Mouse (Mus musculus) neural tube, embryonic 14.5 days (tissue): Measurements from ENCODE around the gene Celf2. TPM values are rescaled to one million over a fixed set of nuclear protein-coding genes. Genes with fewer than 3 reads are reported as not detected.

Experiments
- ATAC-seq: fragments of 200-750 bp; cut with Nextera tagmentation; 2 replicates; pipeline ENCODE4 v1.8.0; 2017; ENCODE audit warnings: low read depth, mild to moderate bottlenecking, moderate TSS enrichment, moderate library complexity
- H3K27ac ChIP-seq: fragments of 300-500 bp; sonication (generic); 2 replicates; pipeline ENCODE4 v1.5.1; 2014; ENCODE audit warnings: low read depth, mild to moderate bottlenecking, control low read depth, low read length, moderate library complexity, mixed read lengths
- H3K27me3 ChIP-seq: fragments of 300-500 bp; sonication (generic); 2 replicates; pipeline ENCODE4 v1.6.1; 2014; ENCODE audit warnings: low read length; ENCODE audit not compliant: control insufficient read depth, insufficient read depth
- H3K36me3 ChIP-seq: fragments of 300-500 bp; sonication (generic); 2 replicates; pipeline ENCODE4 v1.6.1; 2014; ENCODE audit warnings: low read length, mixed read lengths; ENCODE audit not compliant: control insufficient read depth, insufficient read depth
- H3K4me1 ChIP-seq: fragments of 300-500 bp; sonication (generic); 2 replicates; pipeline ENCODE4 v1.6.1; 2014; ENCODE audit warnings: low read length; ENCODE audit not compliant: control insufficient read depth, insufficient read depth
- H3K4me2 ChIP-seq: fragments of 300-500 bp; sonication (generic); 2 replicates; pipeline ENCODE4 v1.6.1; 2014; ENCODE audit warnings: mild to moderate bottlenecking, low read depth, low read length, control low read depth
- H3K4me3 ChIP-seq: fragments of 300-500 bp; sonication (generic); 2 replicates; pipeline ENCODE4 v1.5.1; 2014; ENCODE audit warnings: low read depth, low read length, control low read depth, mixed read lengths
- H3K9ac ChIP-seq: fragments of 300-500 bp; sonication (generic); replicated peaks from 2 replicates; pipeline ENCODE4 v1.6.1; 2014; ENCODE audit warnings: low read depth, mild to moderate bottlenecking, control low read depth, low read length, mixed read lengths
- H3K9me3 ChIP-seq: fragments of 300-500 bp; sonication (generic); 2 replicates; pipeline ENCODE4 v1.6.1; 2016; ENCODE audit warnings: low read length; ENCODE audit not compliant: control insufficient read depth
- WGBS: fragments of 180-500 bp; shearing (Covaris S2); extraction: QIAGEN DNeasy Blood & Tissue Kit; methylation state at CpG from one replicate; pipeline ENCODE4 v1.1.7; 2014; 5-methylcytosine and 5-hydroxymethylcytosine counted together
- polyA plus RNA-seq: library from polyadenylated mRNA; unstranded; fragments of >200 nt; fragmentation: Nextera tagmentation; extraction: Ambion mirVana; gene quantifications from 2 replicates; pipeline ENCODE4 v1.2.1, GENCODE M21; 2014

The Celf2 gene
- polyA plus RNA-seq, 1 experiment from 2014 or later = 161 TPM

DNA sequence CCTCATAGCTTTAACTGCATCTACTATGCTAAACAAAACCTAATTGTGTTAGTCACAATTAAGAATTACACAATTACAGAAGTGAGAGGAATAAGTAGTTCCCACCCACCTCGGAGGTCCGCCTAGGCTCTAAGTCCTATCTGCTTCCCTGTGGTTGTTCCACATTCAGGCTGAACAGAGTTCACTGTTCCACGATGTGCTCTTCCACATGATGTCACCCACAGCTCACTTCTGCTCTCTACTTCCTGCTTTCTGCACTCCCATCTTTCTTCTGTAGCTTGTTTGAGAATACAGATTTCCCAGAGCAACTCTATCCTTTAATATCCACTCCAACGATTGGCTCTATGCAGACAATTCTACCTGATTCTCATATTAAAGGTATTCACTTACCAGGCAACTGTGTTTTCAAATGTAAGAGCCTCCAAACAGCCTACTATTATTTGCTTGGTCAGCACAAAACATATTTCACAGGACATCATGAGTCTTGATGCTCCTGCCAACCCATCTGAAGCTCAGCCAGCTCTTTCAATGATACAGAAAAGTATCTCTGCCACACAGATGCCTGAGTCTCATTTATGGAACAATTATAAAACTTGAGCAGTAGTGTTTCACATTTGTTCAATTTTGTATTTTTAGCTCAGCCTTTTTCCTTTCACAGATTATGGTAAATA lies 769.2 kb downstream of the Celf2 start:
- no peak overlapping the region for H3K9ac ChIP-seq
- no peak for ATAC-seq
- no peaks in the 10 kb centered on the region for H3K27me3 ChIP-seq
- no peaks in the 10 kb centered on the region for H3K4me1 ChIP-seq
- no peaks in the 10 kb centered on the region for H3K36me3 ChIP-seq
- 73% methylated on average over 4 of the region's 4 CpGs for WGBS
- H3K4me3 ChIP-seq = no peak overlapping the region
- H3K4me2 ChIP-seq = no peak overlapping the region
- H3K9me3 ChIP-seq = no peaks in the 10 kb centered on the region
- no peak overlapping the region for H3K27ac ChIP-seq

DNA sequence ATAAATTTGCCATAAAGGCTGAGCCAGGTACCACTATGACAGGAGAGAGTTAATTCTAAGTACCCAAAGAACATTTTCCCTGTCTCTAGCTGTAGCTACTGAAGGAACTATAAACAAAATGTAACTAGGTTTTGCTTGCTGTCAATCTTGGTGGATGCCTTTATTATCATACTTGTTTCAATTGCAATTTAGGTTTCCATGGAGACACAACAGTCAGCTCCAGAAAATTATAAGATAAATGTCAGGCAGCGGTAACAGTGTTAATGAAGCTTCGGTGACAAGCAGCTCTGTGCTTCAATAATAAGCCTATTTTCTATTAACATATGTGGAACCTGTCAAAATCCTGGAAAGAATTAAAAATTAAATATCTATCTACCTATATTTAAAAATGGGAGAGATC lies 777.3 kb downstream of the Celf2 start:
- Histone ChIP-seq H3K9me3 (no peaks in the 10 kb centered on the region), H3K36me3 (no peaks in the 10 kb centered on the region), H3K4me3 (no peak overlapping the region), H3K27me3 (no peaks in the 10 kb centered on the region), H3K4me2 (no peak overlapping the region), H3K4me1 (peaks cover 3% of the 10 kb centered on the region; the same call in 1 of the 2 replicates), H3K9ac (no peak overlapping the region), H3K27ac (no peak overlapping the region)
- ATAC-seq = no peak
- 48% methylated on average over 2 of the region's 2 CpGs for WGBS

DNA sequence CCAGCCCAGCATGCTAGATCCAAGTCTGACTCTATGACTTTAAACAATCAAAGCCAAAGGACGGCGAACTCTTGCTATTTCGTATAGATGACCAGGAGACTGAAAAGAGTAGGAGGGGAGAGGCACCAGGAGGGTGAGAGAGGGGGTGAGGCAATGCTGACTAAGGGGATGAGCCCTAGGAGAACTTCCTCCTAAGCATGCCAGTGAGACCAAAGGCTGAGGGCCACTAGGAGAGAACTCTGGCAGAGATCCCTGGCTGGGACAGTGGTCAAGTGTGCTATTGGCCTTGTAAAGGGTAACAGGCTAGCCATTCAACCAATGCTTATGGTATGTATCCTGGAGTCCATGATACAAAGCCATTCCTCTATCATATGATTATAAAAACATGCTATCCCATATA lies 778.5 kb downstream of the Celf2 start:
- no peaks in the 10 kb centered on the region for H3K36me3 ChIP-seq
- H3K27ac ChIP-seq = no peak overlapping the region
- 69% methylated on average over 3 of the region's 3 CpGs for WGBS
- no peaks in the 10 kb centered on the region for H3K9me3 ChIP-seq
- no peaks in the 10 kb centered on the region for H3K27me3 ChIP-seq
- peaks cover 3% of the 10 kb centered on the region; the same call in 1 of the 2 replicates for H3K4me1 ChIP-seq
- H3K4me3 ChIP-seq = no peak overlapping the region
- no peak overlapping the region for H3K9ac ChIP-seq
- H3K4me2 ChIP-seq = no peak overlapping the region
- no peak for ATAC-seq

DNA sequence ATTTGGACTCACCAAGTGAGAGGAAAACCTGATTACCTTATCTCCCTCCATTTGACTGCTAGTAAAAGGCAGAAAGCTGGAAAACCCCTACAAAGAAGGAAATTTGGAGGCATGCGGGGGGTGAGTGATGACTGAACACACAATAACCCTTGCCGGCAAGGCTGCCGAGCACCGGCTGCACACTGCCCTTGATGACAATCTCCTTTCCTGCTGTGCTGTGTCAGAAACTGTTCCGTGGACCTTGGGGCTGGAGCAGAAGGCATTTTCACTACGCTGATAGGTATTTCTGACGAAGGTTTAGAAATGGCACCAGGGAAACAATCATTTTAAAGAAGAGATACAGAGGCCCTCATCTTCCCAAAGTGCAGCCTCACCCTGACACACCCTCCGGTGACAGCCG lies 779.4 kb downstream of the Celf2 start:
- Histone ChIP-seq H3K36me3 (no peaks in the 10 kb centered on the region), H3K4me3 (no peak overlapping the region), H3K4me1 (peaks cover 3% of the 10 kb centered on the region; the same call in 1 of the 2 replicates), H3K9ac (no peak overlapping the region), H3K4me2 (no peak overlapping the region), H3K27ac (no peak overlapping the region; the same call in 1 of the 2 replicates), H3K9me3 (no peaks in the 10 kb centered on the region), H3K27me3 (no peaks in the 10 kb centered on the region)
- WGBS = 43% methylated on average over 9 of the region's 9 CpGs
- no peak for ATAC-seq

DNA sequence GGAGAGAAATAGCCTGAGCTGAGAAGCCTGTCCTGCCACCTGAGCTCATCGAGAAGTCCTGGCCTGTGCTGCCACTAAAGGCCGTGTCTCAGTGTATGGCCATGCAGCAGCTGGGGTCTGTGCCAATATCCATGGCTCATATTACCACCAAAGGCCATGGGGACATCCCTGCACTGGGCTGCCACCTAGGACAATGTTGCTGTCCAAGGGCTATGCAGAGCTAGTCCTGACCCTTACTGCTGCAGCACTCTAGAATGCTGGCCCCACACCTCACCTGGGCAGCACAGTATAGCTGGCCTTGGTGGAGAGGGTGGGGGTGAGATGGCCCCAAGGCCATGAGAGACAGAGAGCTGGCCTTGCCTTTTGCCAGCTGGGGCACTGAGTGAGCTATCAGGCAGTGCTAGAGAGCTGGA lies 780.5 kb downstream of the Celf2 start:
- 73% methylated on average over 2 of the region's 2 CpGs for WGBS
- H3K4me2 ChIP-seq = no peak overlapping the region

DNA sequence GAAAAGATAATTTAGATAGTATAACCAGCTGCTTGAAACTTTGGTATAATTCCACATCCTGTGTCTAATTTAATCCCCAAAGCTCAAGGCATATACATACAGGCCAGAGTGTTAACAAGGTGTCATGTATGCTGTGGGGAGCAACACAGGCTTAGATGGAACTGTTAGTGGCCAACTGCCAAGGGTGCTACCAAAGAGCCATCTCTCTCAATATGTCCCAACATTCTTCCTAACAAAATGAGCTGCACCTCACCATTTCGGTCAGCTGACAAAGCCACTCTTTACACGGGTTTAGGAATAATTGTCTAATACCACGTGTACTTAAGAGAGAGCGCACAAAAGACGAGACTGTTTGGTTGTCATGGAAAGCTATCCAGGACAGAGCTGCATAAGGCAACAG lies 782.0 kb downstream of the Celf2 start:
- H3K4me1 ChIP-seq = peaks cover 11% of the 10 kb centered on the region; the same call in 1 of the 2 replicates
- no peaks in the 10 kb centered on the region for H3K36me3 ChIP-seq
- no peaks in the 10 kb centered on the region for H3K9me3 ChIP-seq
- no peak overlapping the region for H3K27ac ChIP-seq
- no peak overlapping the region for H3K4me2 ChIP-seq
- no peak for ATAC-seq
- H3K4me3 ChIP-seq = no peak overlapping the region
- WGBS = 76% methylated on average over 5 of the region's 5 CpGs
- no peaks in the 10 kb centered on the region for H3K27me3 ChIP-seq
- H3K9ac ChIP-seq = no peak overlapping the region

More for the DNA sequence above, 780.5 kb downstream of the Celf2 start:
- Histone ChIP-seq H3K4me1 (peaks cover 3% of the 10 kb centered on the region; the same call in 1 of the 2 replicates), H3K4me3 (no peak overlapping the region), H3K9ac (no peak overlapping the region), H3K27me3 (no peaks in the 10 kb centered on the region), H3K9me3 (no peaks in the 10 kb centered on the region), H3K27ac (no peak overlapping the region), H3K36me3 (no peaks in the 10 kb centered on the region)
- peak; percentile 35; the same call in 1 of the 2 replicates for ATAC-seq

- H3K4me2 ChIP-seq = no peak overlapping the region
- WGBS = 67% methylated on average over 8 of the region's 8 CpGs
- H3K9me3 ChIP-seq = no peaks in the 10 kb centered on the region
- H3K36me3 ChIP-seq = no peaks in the 10 kb centered on the region
- no peaks in the 10 kb centered on the region for H3K27me3 ChIP-seq
- H3K4me3 ChIP-seq = no peak overlapping the region
- no peak overlapping the region for H3K27ac ChIP-seq
- no peak overlapping the region for H3K9ac ChIP-seq
- ATAC-seq = no peak
- H3K4me1 ChIP-seq = peaks cover 23% of the 10 kb centered on the region; the same call in 1 of the 2 replicates
Observed at GRCm38 (mm10) chr2:6726071-6726470, 783.3 kb downstream of the Celf2 start.

DNA sequence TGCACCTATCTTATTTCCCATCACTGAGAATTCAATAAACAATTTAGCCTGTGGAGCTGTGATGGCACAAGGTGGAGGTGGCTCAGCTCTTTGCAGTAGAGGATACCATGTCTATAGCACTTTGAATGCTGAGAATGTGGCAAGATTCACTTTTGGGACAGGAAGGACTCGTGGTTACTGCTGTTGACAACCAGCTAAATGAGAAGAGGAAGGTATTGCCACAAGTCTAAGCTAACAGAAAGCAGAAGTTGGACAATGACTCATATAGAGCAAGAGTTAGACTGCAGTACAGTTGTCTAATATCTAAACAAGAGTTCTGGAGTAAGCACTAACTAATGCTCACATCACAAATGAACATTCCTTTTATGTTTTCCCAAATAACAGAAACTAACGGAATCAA lies 785.8 kb downstream of the Celf2 start:
- Histone ChIP-seq H3K9ac (no peak overlapping the region), H3K27me3 (no peaks in the 10 kb centered on the region), H3K4me3 (no peak overlapping the region), H3K27ac (no peak overlapping the region), H3K36me3 (no peaks in the 10 kb centered on the region), H3K9me3 (no peaks in the 10 kb centered on the region), H3K4me2 (no peak overlapping the region), H3K4me1 (peaks cover 29% of the 10 kb centered on the region; the same call in 1 of the 2 replicates)
- no peak for ATAC-seq
- WGBS = 72% methylated on average over 2 of the region's 2 CpGs

- Histone ChIP-seq H3K27ac (peak overlapping the region; percentile 80), H3K4me3 (peak overlapping the region; percentile 38), H3K27me3 (no peaks in the 10 kb centered on the region), H3K4me1 (peaks cover 29% of the 10 kb centered on the region; the same call in 1 of the 2 replicates), H3K4me2 (peak overlapping the region; percentile 59), H3K36me3 (no peaks in the 10 kb centered on the region), H3K9ac (peak overlapping the region; percentile 67), H3K9me3 (no peaks in the 10 kb centered on the region)
- peak; percentile 87 for ATAC-seq
- WGBS = 3% methylated on average over 17 of the region's 17 CpGs
Observed at GRCm38 (mm10) chr2:6721460-6722401, 787.6 kb downstream of the Celf2 start.
